Mouse (Mus musculus) adrenal gland, postnatal 36 days (tissue): ENCODE measurements around the gene Pole4. TPM values are rescaled to one million over a fixed set of nuclear protein-coding genes. Genes with fewer than 3 reads are reported as not detected.
A peak's percentile ranks its signal among the peaks of the same experiment; 100 is the strongest.

Experiments
- DNase-seq, 2 experiments: peaks; one replicate each; pipeline ENCODE4 v3.0.0; 2021; ENCODE audit warnings: mixed read lengths in 1 of 2
- total RNA-seq, 2 experiments: library from RNA; stranded (reverse); gene quantifications; 2 replicates each; pipeline ENCODE4 v1.2.3; 2021

The Pole4 gene
- total RNA-seq, 2 experiments from 2014 or later = 43.1 to 50.3 TPM

DNA sequence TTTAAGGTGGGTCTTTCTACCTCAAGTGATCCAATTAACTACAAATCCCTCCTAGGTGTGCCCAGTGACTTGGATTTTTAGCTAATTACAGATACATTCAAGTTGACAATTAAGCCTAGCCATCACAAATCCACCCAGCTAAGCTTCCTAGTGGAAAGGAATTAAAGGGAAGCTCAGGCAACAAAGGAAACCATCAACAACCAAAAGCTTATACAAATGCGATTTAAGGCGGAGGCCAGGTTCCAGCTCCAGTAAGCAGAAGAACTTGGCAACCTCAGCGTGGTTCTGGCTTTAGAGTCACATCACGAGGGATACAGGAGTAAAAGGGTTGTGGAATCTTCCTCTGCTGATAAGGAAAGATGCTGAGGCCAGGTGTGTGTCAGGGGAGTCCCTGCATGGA is 92.0 kb downstream of the Pole4 start:
- DNase-seq = no peak

DNA sequence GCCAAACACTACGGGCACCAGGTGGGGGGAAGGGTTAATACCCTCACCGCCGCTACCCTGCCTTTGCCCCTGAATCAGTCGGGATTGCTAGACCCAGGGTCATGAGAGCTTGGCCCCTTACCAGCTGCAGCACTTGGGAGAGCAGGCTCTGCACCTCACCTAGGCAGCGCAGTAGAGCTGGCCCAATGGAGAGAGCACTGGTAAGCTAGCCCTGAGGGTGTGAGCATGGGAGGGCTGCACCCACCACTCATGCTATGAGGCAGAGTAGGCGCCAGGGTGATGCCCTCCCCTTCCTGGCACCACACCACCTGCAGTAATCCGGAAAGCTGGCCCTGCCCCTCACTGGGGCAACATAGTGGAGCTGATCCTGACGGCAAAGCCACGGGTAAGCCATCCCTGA is 94.1 kb downstream of the Pole4 start:
- no peak for DNase-seq

DNA sequence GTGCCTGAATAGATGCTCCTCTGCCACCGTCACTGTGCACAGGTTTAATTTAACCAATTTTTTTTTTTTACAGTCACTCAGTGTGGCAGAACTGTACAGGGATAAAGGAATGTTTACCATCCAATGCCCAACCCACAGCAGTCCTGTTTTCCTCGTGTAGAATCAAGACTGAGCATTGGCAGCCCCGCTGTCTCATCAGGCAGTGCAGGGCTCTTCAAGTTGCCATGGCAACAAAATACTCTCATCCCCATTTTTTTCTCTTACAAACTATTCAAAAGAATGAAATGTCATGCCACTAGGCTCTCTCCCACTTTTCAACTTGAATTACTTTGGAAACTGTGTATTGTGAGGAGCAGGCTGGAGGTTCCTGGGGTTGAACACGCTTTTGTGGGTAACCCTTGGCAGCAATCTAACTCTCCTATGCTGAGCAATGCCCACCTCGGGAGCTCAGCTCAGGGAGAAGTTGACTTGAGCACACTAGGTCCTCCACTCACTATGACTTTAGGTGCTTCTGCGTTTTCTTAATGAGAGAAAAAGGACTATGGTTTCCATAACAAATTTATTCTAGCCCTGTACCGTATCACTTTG is 95.7 kb downstream of the Pole4 start:
- no peak for DNase-seq

DNA sequence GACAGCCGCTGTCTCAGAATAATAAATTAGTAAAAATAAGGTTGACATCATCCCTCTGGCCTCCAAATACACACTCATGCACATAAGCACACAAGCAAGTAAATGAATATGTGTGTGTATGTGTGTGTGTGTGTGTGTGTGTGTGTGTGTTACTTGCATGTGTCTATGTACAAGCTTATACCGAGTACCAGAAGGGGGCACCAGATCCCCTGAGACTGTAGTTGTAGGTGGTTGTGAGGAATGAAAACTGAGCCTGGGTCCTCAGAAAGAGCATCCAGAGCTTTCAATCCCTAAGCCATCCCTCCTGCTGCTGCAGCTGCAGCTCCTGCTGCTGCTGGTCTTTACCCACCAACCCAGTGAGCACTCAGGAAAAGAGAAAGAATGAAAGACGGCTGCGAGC is 96.4 kb downstream of the Pole4 start:
- no peak for DNase-seq

DNA sequence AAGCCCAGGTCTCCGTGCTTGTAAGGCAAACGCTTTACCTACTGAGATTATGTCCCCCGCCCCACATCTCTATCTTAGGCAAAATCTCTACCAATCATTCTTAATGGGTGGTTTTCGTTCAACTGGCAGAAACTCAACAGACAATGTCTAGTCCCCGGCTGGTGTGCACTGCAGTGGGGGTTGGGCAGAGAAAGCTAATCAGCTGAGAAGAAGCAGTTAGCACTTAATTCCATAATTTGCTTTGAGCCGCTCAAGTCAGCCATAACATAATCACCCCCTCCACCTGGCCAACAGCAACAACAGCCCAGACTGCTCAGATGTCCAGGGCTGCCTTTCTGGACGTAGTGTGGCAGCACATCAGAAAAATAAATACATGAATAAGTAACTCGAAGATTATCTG is 100.4 kb downstream of the Pole4 start:
- DNase-seq = no peak

DNA sequence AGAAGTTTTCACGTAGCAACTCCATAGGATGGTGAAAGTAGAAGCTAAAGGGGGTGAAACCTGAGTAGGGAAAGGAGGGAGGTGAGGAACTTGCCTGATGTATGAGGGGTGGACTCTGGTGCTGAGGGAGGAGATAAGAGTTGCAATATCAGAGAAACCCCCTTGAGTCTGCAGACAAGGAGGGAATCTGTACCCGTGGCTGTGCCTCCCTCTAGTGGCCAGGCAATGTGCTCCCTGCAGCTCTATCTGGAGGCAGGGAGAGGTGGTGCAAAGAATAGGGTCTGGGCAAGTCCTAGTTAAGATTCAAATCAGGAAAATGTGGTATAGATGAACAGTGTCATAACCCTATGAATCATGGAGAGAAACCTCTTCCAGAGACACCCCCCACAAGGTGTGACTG is 101.5 kb downstream of the Pole4 start:
- DNase-seq = peak; percentile 30 to 44

DNA sequence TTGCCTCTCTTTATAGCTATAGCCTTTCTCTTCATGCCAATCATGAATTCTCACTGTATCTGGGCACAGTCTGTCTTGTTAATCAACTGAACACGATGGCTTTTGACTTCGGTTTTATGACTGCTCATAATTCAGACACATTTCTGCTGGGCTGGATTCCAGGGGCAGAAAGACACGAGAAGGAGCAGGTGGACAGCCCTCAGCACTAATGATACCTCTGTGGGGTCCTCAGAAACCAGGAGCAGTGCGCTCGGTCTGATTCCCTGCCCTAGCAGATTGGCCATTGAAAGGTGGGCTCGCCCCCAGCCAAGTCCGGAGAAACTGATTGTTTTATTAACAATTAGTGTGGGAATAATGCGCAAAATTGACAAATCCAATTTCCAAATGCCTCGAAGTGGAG is 101.9 kb downstream of the Pole4 start:
- no peak for DNase-seq

DNA sequence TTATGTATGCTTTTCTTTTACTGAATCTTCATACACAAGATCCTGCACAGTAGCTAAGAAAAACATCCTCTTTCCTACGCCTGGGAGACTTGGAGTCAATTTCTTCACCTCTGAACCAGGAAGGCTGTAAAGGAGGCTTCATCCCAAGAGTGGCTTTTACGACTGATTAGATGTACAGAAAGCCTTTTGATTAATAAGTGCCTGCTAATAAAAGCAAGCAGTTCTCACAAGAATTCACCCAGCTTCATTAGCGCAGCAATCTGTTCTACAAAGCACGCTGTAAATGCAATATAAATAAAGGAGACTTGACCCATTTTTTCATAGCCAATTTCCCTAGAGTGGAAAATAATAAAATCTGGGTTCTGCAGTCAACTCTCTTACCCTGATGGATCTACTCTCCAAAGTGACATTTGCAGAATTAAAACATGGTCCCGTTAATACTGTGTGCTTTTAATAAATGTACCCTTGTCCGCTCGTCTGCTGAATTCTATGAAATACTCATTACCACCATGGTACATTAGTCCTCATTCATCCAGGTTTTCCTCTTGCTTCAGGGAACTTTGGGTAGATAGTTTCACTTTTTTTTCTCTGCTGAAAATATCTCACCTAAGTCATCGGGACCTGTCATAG is 109.6 kb downstream of the Pole4 start:
- no peak for DNase-seq

DNA sequence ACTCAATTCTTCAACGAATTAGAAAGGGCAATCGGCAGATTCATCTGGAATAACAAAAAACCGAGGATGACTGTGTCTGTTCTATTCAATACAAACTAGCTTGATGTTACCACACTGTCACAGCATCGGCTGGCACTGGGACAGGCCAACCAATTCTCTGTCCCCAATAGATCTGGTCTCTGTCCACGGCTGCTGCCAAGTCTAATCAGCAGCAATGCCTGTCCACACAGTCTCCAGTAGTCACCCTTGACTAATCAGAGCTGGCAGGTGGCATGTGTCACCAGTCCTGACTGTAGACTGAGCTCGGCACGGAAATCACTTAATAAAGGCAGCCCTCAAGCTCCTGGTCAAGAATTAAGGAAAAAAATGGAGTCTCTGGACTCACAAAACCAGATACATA is 115.8 kb downstream of the Pole4 start:
- peak in 1 of 2 experiments; percentile 1 for DNase-seq

DNA sequence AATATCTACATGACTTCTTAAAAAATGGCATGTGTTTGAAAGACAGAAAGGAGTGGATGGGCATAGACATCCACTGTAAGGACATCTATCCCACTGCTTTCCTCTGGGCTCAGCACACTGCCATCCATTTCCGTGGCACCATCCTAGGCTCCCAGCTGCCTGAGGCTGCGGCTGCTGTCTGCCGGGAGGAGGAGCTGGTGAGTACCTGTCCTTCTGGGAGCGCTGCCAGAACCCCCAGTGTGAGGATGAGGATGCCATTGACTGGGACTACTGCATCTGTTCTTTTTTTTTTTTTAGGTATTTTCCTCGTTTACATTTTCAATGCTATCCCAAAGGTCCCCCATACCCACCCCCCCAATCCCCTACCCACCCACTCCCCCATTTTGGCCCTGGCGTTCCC is 119.8 kb downstream of the Pole4 start:
- no peak for DNase-seq

DNA sequence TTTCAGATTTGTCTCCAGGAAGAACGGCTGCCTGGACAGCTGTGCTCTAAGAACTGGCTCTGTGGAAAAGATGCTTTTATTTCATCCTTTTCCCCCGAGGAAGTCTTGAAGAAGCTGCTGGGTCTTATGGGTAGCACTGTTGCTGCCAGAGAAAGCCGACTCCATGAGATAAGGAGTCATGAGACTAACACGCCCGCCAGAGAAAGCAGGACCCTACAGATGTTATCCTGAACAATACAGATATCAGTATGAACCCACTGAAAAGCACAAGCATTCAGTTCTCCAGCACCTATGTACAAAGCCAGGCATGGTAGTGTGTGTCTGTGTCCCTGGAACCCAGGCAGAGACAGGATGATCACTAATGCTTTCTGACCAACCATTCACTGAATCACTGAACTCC is 129.7 kb downstream of the Pole4 start:
- no peak for DNase-seq

Other genes starting within 250 kb of the Pole4 start
- 10 to 100 TPM; 77.2 to 98.0 TPM for gene Hk2, start 69.1 kb upstream of the Pole4 start, total RNA-seq
- under 1 TPM; 0.66 to 0.69 TPM for gene Sema4f, start 234.4 kb upstream of the Pole4 start, total RNA-seq
- gene M1ap, start 241.5 kb upstream of the Pole4 start, total RNA-seq = under 1 TPM in 1 of 2 experiments, not detected in 1; 0.13 TPM